Mouse (Mus musculus): ENCODE measurements at regions not wholly inside any gene's neighbourhood (a gene's known extent, or its start where the extent isn't known, plus 50 kb on each side); places are given as distances from the start of the nearest gene placed in this dataset.
A peak's percentile ranks its signal among the peaks of the same experiment; 100 is the strongest.

- Histone ChIP-seq H3K9me3 (replicated peaks) (no peaks in the 10 kb centered on the region), H3K4me2 (replicated peaks) (no peak overlapping the region), H3K4me3 (replicated peaks) (no peak overlapping the region), H3K27ac (replicated peaks) (no peak overlapping the region), H3K36me3 (no peaks in the 10 kb centered on the region), H3K9ac (no peak overlapping the region), H3K4me1 (no peaks in the 10 kb centered on the region), H3K27me3 (no peaks in the 10 kb centered on the region)
- 68% methylated on average over 8 of the region's 8 CpGs for WGBS
- ATAC-seq (ENCODE audit: insufficient number of reproducible peaks, low FRiP score, low TSS enrichment, low read depth) = no peak
Observed at GRCm38 (mm10) chr1:75778889-75779288, 232.8 kb downstream of the Slc4a3 start.

- no peaks in the 10 kb centered on the region for H3K4me1 ChIP-seq
- H3K36me3 ChIP-seq = no peaks in the 10 kb centered on the region
- ATAC-seq (ENCODE audit: insufficient number of reproducible peaks, low FRiP score, low TSS enrichment, low read depth) = no peak
- no peak overlapping the region for H3K4me3 ChIP-seq (replicated peaks)
- H3K9me3 ChIP-seq (replicated peaks) = no peaks in the 10 kb centered on the region
- H3K27me3 ChIP-seq = no peaks in the 10 kb centered on the region
- H3K27ac ChIP-seq (replicated peaks) = no peak overlapping the region
- no peak overlapping the region for H3K4me2 ChIP-seq (replicated peaks)
- no peak overlapping the region for H3K9ac ChIP-seq
- 59% methylated on average over 2 of the region's 2 CpGs for WGBS
Observed at GRCm38 (mm10) chr1:75783206-75783605, 237.1 kb downstream of the Slc4a3 start.

- H3K27me3 ChIP-seq = no peaks in the 10 kb centered on the region
- WGBS = 51% methylated on average over 10 of the region's 10 CpGs
Observed at GRCm38 (mm10) chr1:75786173-75786820, 240.2 kb downstream of the Slc4a3 start.

GRCm38 (mm10) chr1:75791509-75791908 is 245.4 kb downstream of the Slc4a3 start:
- no peaks in the 10 kb centered on the region for H3K36me3 ChIP-seq
- no peak overlapping the region for H3K4me3 ChIP-seq (replicated peaks)
- no peak for ATAC-seq (ENCODE audit: insufficient number of reproducible peaks, low FRiP score, low TSS enrichment, low read depth)
- no peaks in the 10 kb centered on the region for H3K27me3 ChIP-seq
- 89% methylated on average over 1 of the region's 1 CpGs for WGBS
- no peaks in the 10 kb centered on the region for H3K4me1 ChIP-seq
- H3K27ac ChIP-seq (replicated peaks) = no peak overlapping the region
- no peaks in the 10 kb centered on the region for H3K9me3 ChIP-seq (replicated peaks)
- no peak overlapping the region for H3K9ac ChIP-seq
- no peak overlapping the region for H3K4me2 ChIP-seq (replicated peaks)

More at GRCm38 (mm10) chr1:75786173-75786820, 240.2 kb downstream of the Slc4a3 start:
- Histone ChIP-seq H3K27ac (replicated peaks) (no peak overlapping the region), H3K9me3 (replicated peaks) (no peaks in the 10 kb centered on the region), H3K4me2 (replicated peaks) (no peak overlapping the region), H3K4me1 (no peaks in the 10 kb centered on the region), H3K4me3 (replicated peaks) (no peak overlapping the region), H3K9ac (no peak overlapping the region), H3K36me3 (no peaks in the 10 kb centered on the region)
- no peak for ATAC-seq (ENCODE audit: insufficient number of reproducible peaks, low FRiP score, low TSS enrichment, low read depth)

- Histone ChIP-seq H3K4me1 (peaks cover 6% of the 10 kb centered on the region; the same call in 1 of the 2 replicates), H3K27me3 (no peaks in the 10 kb centered on the region), H3K27ac (replicated peaks) (no peak overlapping the region), H3K9me3 (replicated peaks) (no peaks in the 10 kb centered on the region), H3K36me3 (no peaks in the 10 kb centered on the region), H3K4me2 (replicated peaks) (no peak overlapping the region), H3K9ac (no peak overlapping the region), H3K4me3 (replicated peaks) (no peak overlapping the region)
- ATAC-seq (ENCODE audit: insufficient number of reproducible peaks, low FRiP score, low TSS enrichment, low read depth) = no peak
- WGBS = 71% methylated on average over 6 of the region's 6 CpGs
Observed at GRCm38 (mm10) chr1:75797793-75798192, 251.7 kb downstream of the Slc4a3 start.

- no peak for ATAC-seq (ENCODE audit: insufficient number of reproducible peaks, low FRiP score, low TSS enrichment, low read depth)
- no peak overlapping the region for H3K9ac ChIP-seq
- H3K4me1 ChIP-seq = peaks cover 6% of the 10 kb centered on the region; the same call in 1 of the 2 replicates
- no peak overlapping the region for H3K4me2 ChIP-seq (replicated peaks)
- WGBS = 41% methylated on average over 6 of the region's 6 CpGs
- H3K27me3 ChIP-seq = no peaks in the 10 kb centered on the region
- no peak overlapping the region for H3K4me3 ChIP-seq (replicated peaks)
- H3K36me3 ChIP-seq = no peaks in the 10 kb centered on the region
- H3K27ac ChIP-seq (replicated peaks) = no peak overlapping the region; the same call in 1 of the 2 replicates
- no peaks in the 10 kb centered on the region for H3K9me3 ChIP-seq (replicated peaks)
Observed at GRCm38 (mm10) chr1:75798375-75799099, 252.5 kb downstream of the Slc4a3 start.

- no peaks in the 10 kb centered on the region for H3K27me3 ChIP-seq
- 38% methylated on average over 2 of the region's 2 CpGs for WGBS
- H3K4me3 ChIP-seq (replicated peaks) = no peak overlapping the region
- no peaks in the 10 kb centered on the region for H3K4me1 ChIP-seq
- no peak overlapping the region for H3K4me2 ChIP-seq (replicated peaks)
- ATAC-seq (ENCODE audit: insufficient number of reproducible peaks, low FRiP score, low TSS enrichment, low read depth) = no peak
- H3K27ac ChIP-seq (replicated peaks) = no peak overlapping the region
- H3K9ac ChIP-seq = no peak overlapping the region
- no peaks in the 10 kb centered on the region for H3K9me3 ChIP-seq (replicated peaks)
- no peaks in the 10 kb centered on the region for H3K36me3 ChIP-seq
Observed at GRCm38 (mm10) chr1:75804473-75804872, 258.4 kb downstream of the Slc4a3 start.

GRCm38 (mm10) chr1:75812471-75812870 is 266.4 kb downstream of the Slc4a3 start:
- WGBS = 82% methylated on average over 3 of the region's 3 CpGs
- H3K36me3 ChIP-seq = no peaks in the 10 kb centered on the region
- H3K4me2 ChIP-seq (replicated peaks) = no peak overlapping the region
- no peaks in the 10 kb centered on the region for H3K27me3 ChIP-seq
- H3K27ac ChIP-seq (replicated peaks) = no peak overlapping the region
- ATAC-seq (ENCODE audit: insufficient number of reproducible peaks, low FRiP score, low TSS enrichment, low read depth) = no peak
- no peak overlapping the region for H3K4me3 ChIP-seq (replicated peaks)
- no peaks in the 10 kb centered on the region for H3K9me3 ChIP-seq (replicated peaks)
- no peaks in the 10 kb centered on the region for H3K4me1 ChIP-seq
- no peak overlapping the region for H3K9ac ChIP-seq

- Histone ChIP-seq H3K9me3 (replicated peaks) (0 out of 2 replicates have a peak, but pooled peaks cover 3% of the 10 kb centered on the region), H3K4me3 (replicated peaks) (no peak overlapping the region), H3K27me3 (no peaks in the 10 kb centered on the region), H3K9ac (no peak overlapping the region), H3K4me2 (replicated peaks) (no peak overlapping the region), H3K4me1 (no peaks in the 10 kb centered on the region), H3K27ac (replicated peaks) (0 out of 2 replicates have a peak overlapping the region, but pooled peaks have one; percentile 3), H3K36me3 (no peaks in the 10 kb centered on the region)
- ATAC-seq (ENCODE audit: insufficient number of reproducible peaks, low FRiP score, low TSS enrichment, low read depth) = no peak
- WGBS = 38% methylated on average over 5 of the region's 5 CpGs
Observed at GRCm38 (mm10) chr1:75826202-75826601, 280.1 kb downstream of the Slc4a3 start.

GRCm38 (mm10) chr1:75833071-75833830 is 287.2 kb downstream of the Slc4a3 start:
- H3K27ac ChIP-seq (replicated peaks) = peak overlapping the region; percentile 68
- peak overlapping the region; percentile 31 for H3K4me2 ChIP-seq (replicated peaks)
- H3K4me3 ChIP-seq (replicated peaks) = 0 out of 2 replicates have a peak overlapping the region, but pooled peaks have one; percentile 5

GRCm38 (mm10) chr1:75834361-75834760 is 288.3 kb downstream of the Slc4a3 start:
- H3K27me3 ChIP-seq = no peaks in the 10 kb centered on the region
- no peak overlapping the region; the same call in 1 of the 2 replicates for H3K27ac ChIP-seq (replicated peaks)
- no peak for ATAC-seq (ENCODE audit: insufficient number of reproducible peaks, low FRiP score, low TSS enrichment, low read depth)
- 0 out of 2 replicates have a peak, but pooled peaks cover 3% of the 10 kb centered on the region for H3K9me3 ChIP-seq (replicated peaks)
- H3K4me1 ChIP-seq = peaks cover 11% of the 10 kb centered on the region; the same call in 1 of the 2 replicates
- WGBS = 63% methylated on average over 3 of the region's 3 CpGs
- H3K9ac ChIP-seq = no peak overlapping the region
- H3K4me2 ChIP-seq (replicated peaks) = no peak overlapping the region
- H3K36me3 ChIP-seq = no peaks in the 10 kb centered on the region
- no peak overlapping the region for H3K4me3 ChIP-seq (replicated peaks)

More at GRCm38 (mm10) chr1:75833071-75833830, 287.2 kb downstream of the Slc4a3 start:
- Histone ChIP-seq H3K36me3 (no peaks in the 10 kb centered on the region), H3K9ac (no peak overlapping the region), H3K9me3 (replicated peaks) (0 out of 2 replicates have a peak, but pooled peaks cover 3% of the 10 kb centered on the region), H3K4me1 (peaks cover 11% of the 10 kb centered on the region; the same call in 1 of the 2 replicates), H3K27me3 (no peaks in the 10 kb centered on the region)
- ATAC-seq (ENCODE audit: insufficient number of reproducible peaks, low FRiP score, low TSS enrichment, low read depth) = peak; percentile 75
- 5% methylated on average over 12 of the region's 12 CpGs for WGBS
